Mouse (Mus musculus) stomach, postnatal 0 days (tissue): ENCODE results near the gene Prop1.

ENCODE experiments used
- CTCF ChIP-seq: IDR thresholded peaks from 2 replicates; pipeline ENCODE4 v1.5.1; 2016; ENCODE audit warnings: antibody characterized with exemption, low read depth, mild to moderate bottlenecking, moderate library complexity
- EP300 ChIP-seq: optimal IDR thresholded peaks from 2 replicates; pipeline ENCODE3; 2016; ENCODE audit warnings: antibody characterized with exemption

DNA sequence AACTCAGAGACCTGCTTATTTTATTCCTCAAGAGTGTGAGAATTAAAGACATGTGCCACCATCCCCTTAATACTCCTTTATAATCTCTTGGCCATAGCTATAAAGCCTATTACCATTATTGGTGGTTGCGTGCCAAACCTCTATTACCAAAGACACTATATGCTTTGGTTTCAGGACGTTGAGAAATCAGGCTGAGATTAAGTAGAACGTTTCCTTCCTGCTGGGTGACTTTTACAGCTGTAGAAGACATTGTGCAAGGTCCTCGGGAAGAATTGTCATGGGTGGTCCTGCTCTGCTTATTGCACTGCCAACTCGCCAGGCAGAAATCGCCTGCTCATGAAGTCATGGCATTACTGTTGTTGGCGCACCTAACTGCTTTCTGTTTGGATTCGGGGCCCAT, 15.1 kb downstream of the Prop1 start:
- TF ChIP-seq CTCF (no peak), EP300 (no peak)
